Mouse (Mus musculus): ENCODE results near the gene Adgre5.
A peak's percentile ranks its signal among the peaks of the same experiment; 100 is the strongest.

Gene Adgre5

GRCm38 (mm10) chr8:83740976-83741741 is at the start of gene Adgre5:
Adgre5 (minus strand) TSS chr8:83741326.
- no peak for DNase-seq (ENCODE audit: low read depth, low spot score)

GRCm38 (mm10) chr8:83789826-83790225 is 48.7 kb upstream of the Adgre5 start:
- DNase-seq (ENCODE audit: low read depth, low spot score): no peak

DNA sequence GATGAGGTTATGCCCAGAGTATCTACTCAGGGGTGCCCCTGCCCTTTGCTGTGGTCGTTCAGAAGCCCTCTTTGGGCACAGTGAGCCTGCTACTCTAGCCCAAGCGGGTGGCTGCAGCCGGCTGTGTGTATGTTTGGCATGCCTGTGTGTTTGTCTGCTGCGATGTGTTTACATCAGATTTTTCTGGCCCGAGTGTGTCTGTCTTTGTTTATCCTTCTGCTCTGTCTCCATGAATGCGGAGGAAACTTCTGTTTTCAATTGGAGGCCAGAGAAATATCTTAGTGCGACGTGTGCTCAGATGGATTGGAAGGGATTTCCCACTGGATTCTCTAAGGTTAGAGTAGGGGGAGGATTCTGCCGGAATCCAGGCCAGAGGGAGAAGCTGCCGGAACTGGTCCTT is 43.9 kb upstream of the Adgre5 start:
- no peak for DNase-seq (ENCODE audit: low read depth, low spot score)

DNA sequence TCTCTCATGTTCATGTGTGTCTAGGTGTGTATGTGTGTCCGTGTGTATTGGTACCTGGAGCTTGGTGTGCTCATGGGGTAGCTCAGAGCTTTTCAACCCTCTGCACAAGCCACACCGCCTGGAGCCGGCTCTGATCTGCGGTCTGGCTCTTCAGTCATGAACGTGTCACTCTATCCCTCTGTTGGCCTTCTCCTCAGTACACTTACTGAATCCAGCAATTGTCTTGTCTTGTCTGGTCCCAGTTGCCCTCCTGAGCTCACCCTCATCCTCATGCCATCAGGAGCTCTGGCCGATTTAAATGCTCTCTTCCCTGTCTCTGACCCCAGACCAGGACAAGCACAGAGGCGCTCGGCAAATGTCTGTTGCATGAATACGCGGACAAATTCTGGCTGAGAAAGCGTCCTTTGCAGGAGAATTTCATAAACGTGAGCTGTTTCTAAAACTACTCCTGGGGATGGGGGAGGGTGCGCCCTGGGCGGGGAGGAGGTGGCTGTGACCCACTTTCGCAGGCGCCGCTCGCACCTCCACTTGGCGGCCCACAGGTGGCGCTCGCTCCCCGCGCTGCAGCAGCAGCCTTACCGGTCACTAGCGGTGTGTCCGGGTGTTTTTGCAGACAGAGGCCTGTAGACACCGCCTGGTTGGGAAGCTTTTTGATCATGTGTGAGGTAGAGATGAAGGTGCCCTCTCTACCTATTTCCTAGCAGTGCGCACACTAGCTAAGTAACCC is 41.9 kb upstream of the Adgre5 start:
- DNase-seq (ENCODE audit: low read depth, low spot score): peak; percentile 91

- DNase-seq (ENCODE audit: low read depth, low spot score): no peak
These were observed 38.5 kb upstream of the Adgre5 start for GRCm38 (mm10) chr8:83779610-83780009.

DNA sequence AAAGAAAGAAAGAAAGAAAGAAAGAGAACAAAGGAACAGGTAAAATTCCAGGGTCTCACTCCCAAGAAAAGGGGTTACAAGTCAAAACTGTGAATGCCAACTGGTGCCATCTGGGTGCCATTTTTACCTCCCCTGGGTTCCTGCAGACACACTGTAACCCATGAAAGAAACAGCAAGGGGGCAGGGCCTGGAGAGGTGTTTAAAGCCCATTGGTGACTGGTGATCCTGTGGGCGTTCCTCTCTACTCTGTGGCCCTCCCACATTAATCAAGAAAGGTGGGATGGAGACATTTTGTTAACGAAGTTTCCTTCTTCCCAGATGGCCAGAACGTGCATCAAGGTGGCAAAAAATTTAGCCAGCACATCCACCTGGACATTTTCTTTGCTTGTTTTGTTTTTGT is 36.9 kb upstream of the Adgre5 start:
- DNase-seq (ENCODE audit: low read depth, low spot score): no peak

GRCm38 (mm10) chr8:83776632-83777031 is 35.5 kb upstream of the Adgre5 start:
- no peak for DNase-seq (ENCODE audit: low read depth, low spot score)

GRCm38 (mm10) chr8:83774221-83774620 is 33.1 kb upstream of the Adgre5 start:
- DNase-seq (ENCODE audit: low read depth, low spot score): peak; percentile 19

DNA sequence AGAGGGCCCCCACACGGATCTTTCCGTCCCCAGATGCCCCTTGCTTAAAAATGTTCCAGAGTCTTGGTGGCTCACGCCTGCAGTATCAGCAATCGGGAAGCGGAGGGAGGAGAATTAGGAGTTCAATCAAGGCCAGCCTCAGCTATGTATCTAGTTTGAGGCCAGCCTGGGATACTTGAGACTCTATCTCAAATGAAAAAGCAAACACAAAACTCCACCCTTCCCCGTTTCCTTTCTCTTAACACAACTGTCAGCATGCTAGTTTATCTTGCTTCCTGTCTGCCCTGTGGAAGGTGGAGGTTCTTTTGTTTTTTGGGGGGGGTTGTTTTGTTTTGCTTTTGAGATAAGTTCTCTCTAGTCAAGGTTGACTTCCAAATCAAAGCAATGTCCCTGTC is 32.3 kb upstream of the Adgre5 start:
- no peak for DNase-seq (ENCODE audit: low read depth, low spot score)

GRCm38 (mm10) chr8:83772701-83773451 is 31.8 kb upstream of the Adgre5 start:
- peak; percentile 72 for DNase-seq (ENCODE audit: low read depth, low spot score)

DNA sequence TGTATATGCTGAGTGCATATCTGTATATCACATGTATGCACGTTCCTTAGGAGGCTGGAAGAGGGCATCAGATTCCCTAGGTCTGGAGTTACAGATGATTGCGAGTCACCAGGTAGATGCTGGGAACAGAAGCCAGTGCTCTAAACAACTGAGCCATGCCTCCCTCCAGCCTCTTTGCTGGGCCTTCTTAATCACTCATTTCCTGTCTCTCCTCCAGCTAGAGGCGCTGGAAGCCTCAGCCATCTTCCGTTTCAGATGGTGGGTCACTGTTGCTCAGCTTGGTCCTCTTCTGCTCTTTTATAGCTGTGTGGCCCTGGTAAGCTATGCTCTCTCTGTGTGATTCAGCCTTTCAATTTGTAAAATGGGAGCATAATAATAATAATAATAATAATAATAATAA is 30.7 kb upstream of the Adgre5 start:
- no peak for DNase-seq (ENCODE audit: low read depth, low spot score)

GRCm38 (mm10) chr8:83770669-83771068 is 29.5 kb upstream of the Adgre5 start:
- DNase-seq (ENCODE audit: low read depth, low spot score): no peak

- no peak for DNase-seq (ENCODE audit: low read depth, low spot score)
These were observed 28.6 kb upstream of the Adgre5 start for GRCm38 (mm10) chr8:83769720-83770119.

GRCm38 (mm10) chr8:83768526-83768925 is 27.4 kb upstream of the Adgre5 start:
- DNase-seq (ENCODE audit: low read depth, low spot score): no peak

GRCm38 (mm10) chr8:83767442-83767841 is 26.3 kb upstream of the Adgre5 start:
- DNase-seq (ENCODE audit: low read depth, low spot score): no peak

DNA sequence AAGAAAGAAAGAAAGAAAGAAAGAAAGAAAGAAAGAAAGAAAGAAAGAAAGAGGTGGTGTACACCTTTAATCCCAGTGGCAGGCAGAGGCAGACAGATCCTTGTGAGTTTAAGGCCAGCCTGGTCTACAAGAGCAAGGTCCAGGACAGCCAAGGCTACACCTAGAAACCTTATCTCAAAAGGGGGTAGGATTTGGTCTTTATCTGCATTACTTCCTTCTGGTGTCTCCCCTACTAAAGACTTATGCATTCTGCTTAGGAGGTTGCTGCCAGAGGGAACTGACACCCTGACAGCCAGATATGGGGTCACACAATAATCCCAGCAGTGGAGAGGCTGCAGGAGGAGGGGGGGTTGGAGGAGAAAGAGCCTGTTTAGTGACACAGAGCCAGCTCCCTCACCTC is 24.5 kb upstream of the Adgre5 start:
- DNase-seq (ENCODE audit: low read depth, low spot score): no peak

- DNase-seq (ENCODE audit: low read depth, low spot score): no peak
These were observed 23.6 kb upstream of the Adgre5 start for GRCm38 (mm10) chr8:83764717-83765116.

- no peak for DNase-seq (ENCODE audit: low read depth, low spot score)
These were observed 23.0 kb upstream of the Adgre5 start for GRCm38 (mm10) chr8:83764116-83764515.

DNA sequence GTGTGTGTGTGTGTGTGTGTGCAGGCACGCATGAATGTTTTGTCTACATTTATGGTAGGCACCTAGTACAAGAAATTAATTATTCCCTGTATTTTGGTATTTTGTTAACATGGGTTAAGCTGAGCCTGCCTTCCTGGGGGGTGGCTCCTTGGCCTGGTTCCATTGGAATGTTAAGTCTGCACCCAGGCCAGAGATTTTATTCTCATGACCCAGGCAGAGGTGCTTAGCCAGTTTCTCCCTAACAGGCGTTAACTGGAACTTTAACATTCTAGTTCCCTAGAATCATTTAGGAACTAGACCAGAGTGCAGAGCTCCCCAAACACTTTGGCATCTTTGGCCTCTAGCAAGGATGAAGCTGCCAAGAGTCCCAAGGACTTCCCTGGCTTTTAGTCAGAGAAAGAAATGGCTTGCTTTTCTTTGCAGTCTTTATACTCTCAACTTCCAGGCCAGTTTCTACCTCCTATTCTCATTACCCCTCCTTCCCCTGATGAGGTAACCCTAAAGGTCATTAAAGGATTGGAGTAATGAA is 18.2 kb upstream of the Adgre5 start:
- DNase-seq (ENCODE audit: low read depth, low spot score): no peak

GRCm38 (mm10) chr8:83758298-83758697 is 17.2 kb upstream of the Adgre5 start:
- no peak for DNase-seq (ENCODE audit: low read depth, low spot score)

DNA sequence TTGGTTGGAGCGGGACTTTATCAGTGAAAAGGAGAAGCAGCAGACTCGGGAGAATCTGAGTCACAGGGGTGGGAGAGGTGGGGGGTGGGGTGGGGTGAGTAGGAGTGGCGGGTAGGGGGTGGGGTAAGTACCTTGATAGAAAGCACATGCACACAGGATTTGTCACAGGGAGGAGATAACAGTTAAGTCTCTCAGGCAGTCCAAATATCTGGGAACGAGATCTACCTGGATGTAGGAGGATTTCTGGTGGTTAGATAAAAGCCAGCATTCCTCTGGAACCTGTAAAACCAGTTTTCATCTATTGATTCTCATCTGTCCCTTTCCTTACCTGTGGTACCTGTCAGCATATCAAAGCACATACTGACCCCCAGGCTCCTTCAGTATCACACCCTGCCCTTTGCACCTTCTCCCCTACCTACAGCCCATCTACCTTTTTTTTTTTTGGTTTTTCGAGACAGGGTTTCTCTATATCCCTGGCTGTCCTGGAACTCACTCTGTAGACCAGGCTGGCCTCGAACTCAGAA is 16.0 kb upstream of the Adgre5 start:
- no peak for DNase-seq (ENCODE audit: low read depth, low spot score)

GRCm38 (mm10) chr8:83756273-83756672 is 15.1 kb upstream of the Adgre5 start:
- DNase-seq (ENCODE audit: low read depth, low spot score): no peak

Data from brain, adult 2 months (tissue).